Mouse (Mus musculus): Measurements from ENCODE around the gene Nf2. TPM values are rescaled to one million over a fixed set of nuclear protein-coding genes. Genes with fewer than 3 reads are reported as not detected.

The Nf2 gene
- polyA plus RNA-seq, 1 experiment from 2014 or later = 63.9 TPM

- Histone ChIP-seq H3K27me3 (ENCODE audit: control insufficient read depth, insufficient read depth, low read length) (no peaks in the 10 kb centered on the region), H3K4me3 (replicated peaks; ENCODE audit: low read length) (no peak overlapping the region), H3K27ac (no peak overlapping the region), H3K4me1 (replicated peaks; ENCODE audit: control insufficient read depth, insufficient read depth, low read length) (no peaks in the 10 kb centered on the region), H3K9me3 (ENCODE audit: control insufficient read depth, low read length) (no peaks in the 10 kb centered on the region), H3K36me3 (replicated peaks; ENCODE audit: control insufficient read depth, insufficient read depth) (peaks cover 76% of the 10 kb centered on the region), H3K4me2 (replicated peaks) (no peak overlapping the region), H3K9ac (no peak overlapping the region)
- ATAC-seq (ENCODE audit: low FRiP score) (no peak), DNase-seq (ENCODE audit: low spot score) (no peak)
- 87% methylated on average over 3 of the region's 3 CpGs for WGBS
Measured at GRCm38 (mm10) chr11:4780927-4781326, 68.4 kb downstream of the Nf2 start.

- H3K4me1 ChIP-seq (replicated peaks; ENCODE audit: control insufficient read depth, insufficient read depth, low read length) = 0 out of 2 replicates have a peak, but pooled peaks cover 3% of the 10 kb centered on the region
- ATAC-seq (ENCODE audit: low FRiP score) = no peak
- no peaks in the 10 kb centered on the region for H3K27me3 ChIP-seq (ENCODE audit: control insufficient read depth, insufficient read depth, low read length)
- peaks cover 29% of the 10 kb centered on the region for H3K36me3 ChIP-seq (replicated peaks; ENCODE audit: control insufficient read depth, insufficient read depth)
- H3K4me3 ChIP-seq (replicated peaks; ENCODE audit: low read length) = no peak overlapping the region
- no peak overlapping the region for H3K4me2 ChIP-seq (replicated peaks)
- DNase-seq (ENCODE audit: low spot score) = peak; percentile 71
- H3K27ac ChIP-seq = no peak overlapping the region
- H3K9me3 ChIP-seq (ENCODE audit: control insufficient read depth, low read length) = no peaks in the 10 kb centered on the region
- WGBS = 38% methylated on average over 3 of the region's 3 CpGs
- H3K9ac ChIP-seq = no peak overlapping the region
Measured at GRCm38 (mm10) chr11:4772925-4773324, 76.4 kb downstream of the Nf2 start.

GRCm38 (mm10) chr11:4771756-4772155 lies 77.6 kb downstream of the Nf2 start:
- WGBS = 63% methylated on average over 7 of the region's 7 CpGs
- Histone ChIP-seq H3K4me3 (replicated peaks; ENCODE audit: low read length) (no peak overlapping the region), H3K9ac (no peak overlapping the region), H3K9me3 (ENCODE audit: control insufficient read depth, low read length) (no peaks in the 10 kb centered on the region), H3K27me3 (ENCODE audit: control insufficient read depth, insufficient read depth, low read length) (no peaks in the 10 kb centered on the region), H3K36me3 (replicated peaks; ENCODE audit: control insufficient read depth, insufficient read depth) (peaks cover 32% of the 10 kb centered on the region), H3K27ac (no peak overlapping the region), H3K4me1 (replicated peaks; ENCODE audit: control insufficient read depth, insufficient read depth, low read length) (0 out of 2 replicates have a peak, but pooled peaks cover 3% of the 10 kb centered on the region), H3K4me2 (replicated peaks) (no peak overlapping the region)
- ATAC-seq (ENCODE audit: low FRiP score) (no peak), DNase-seq (ENCODE audit: low spot score) (no peak)

GRCm38 (mm10) chr11:4769881-4770280 lies 79.5 kb downstream of the Nf2 start:
- Histone ChIP-seq H3K4me3 (replicated peaks; ENCODE audit: low read length) (no peak overlapping the region), H3K4me2 (replicated peaks) (no peak overlapping the region), H3K9me3 (ENCODE audit: control insufficient read depth, low read length) (no peaks in the 10 kb centered on the region), H3K4me1 (replicated peaks; ENCODE audit: control insufficient read depth, insufficient read depth, low read length) (0 out of 2 replicates have a peak, but pooled peaks cover 3% of the 10 kb centered on the region), H3K36me3 (replicated peaks; ENCODE audit: control insufficient read depth, insufficient read depth) (peaks cover 24% of the 10 kb centered on the region), H3K9ac (no peak overlapping the region), H3K27me3 (ENCODE audit: control insufficient read depth, insufficient read depth, low read length) (no peaks in the 10 kb centered on the region), H3K27ac (no peak overlapping the region)
- no peak for DNase-seq (ENCODE audit: low spot score)
- 93% methylated on average over 6 of the region's 6 CpGs for WGBS
- ATAC-seq (ENCODE audit: low FRiP score) = no peak

- Histone ChIP-seq H3K27me3 (ENCODE audit: control insufficient read depth, insufficient read depth, low read length) (no peaks in the 10 kb centered on the region), H3K27ac (no peak overlapping the region), H3K4me1 (replicated peaks; ENCODE audit: control insufficient read depth, insufficient read depth, low read length) (0 out of 2 replicates have a peak, but pooled peaks cover 6% of the 10 kb centered on the region), H3K9ac (no peak overlapping the region), H3K4me3 (replicated peaks; ENCODE audit: low read length) (no peak overlapping the region), H3K4me2 (replicated peaks) (no peak overlapping the region), H3K9me3 (ENCODE audit: control insufficient read depth, low read length) (no peaks in the 10 kb centered on the region), H3K36me3 (replicated peaks; ENCODE audit: control insufficient read depth, insufficient read depth) (peaks cover 24% of the 10 kb centered on the region)
- ATAC-seq (ENCODE audit: low FRiP score) = no peak
- WGBS = 79% methylated on average over 7 of the region's 7 CpGs
- no peak for DNase-seq (ENCODE audit: low spot score)
Measured at GRCm38 (mm10) chr11:4769293-4769692, 80.0 kb downstream of the Nf2 start.

GRCm38 (mm10) chr11:4768399-4768798 lies 80.9 kb downstream of the Nf2 start:
- Histone ChIP-seq H3K27ac (no peak overlapping the region), H3K9ac (no peak overlapping the region), H3K36me3 (replicated peaks; ENCODE audit: control insufficient read depth, insufficient read depth) (peaks cover 24% of the 10 kb centered on the region), H3K27me3 (ENCODE audit: control insufficient read depth, insufficient read depth, low read length) (no peaks in the 10 kb centered on the region), H3K9me3 (ENCODE audit: control insufficient read depth, low read length) (no peaks in the 10 kb centered on the region), H3K4me1 (replicated peaks; ENCODE audit: control insufficient read depth, insufficient read depth, low read length) (peaks cover 9% of the 10 kb centered on the region; the same call in 1 of the 2 replicates), H3K4me3 (replicated peaks; ENCODE audit: low read length) (no peak overlapping the region), H3K4me2 (replicated peaks) (no peak overlapping the region)
- no peak for DNase-seq (ENCODE audit: low spot score)
- ATAC-seq (ENCODE audit: low FRiP score) = no peak
- WGBS = 89% methylated on average over 4 of the region's 4 CpGs

GRCm38 (mm10) chr11:4764476-4764875 lies 84.9 kb downstream of the Nf2 start:
- no peak overlapping the region for H3K27ac ChIP-seq
- no peaks in the 10 kb centered on the region for H3K9me3 ChIP-seq (ENCODE audit: control insufficient read depth, low read length)
- no peak overlapping the region for H3K4me2 ChIP-seq (replicated peaks)
- WGBS = 67% methylated on average over 5 of the region's 5 CpGs
- H3K4me3 ChIP-seq (replicated peaks; ENCODE audit: low read length) = no peak overlapping the region
- ATAC-seq (ENCODE audit: low FRiP score) (no peak; the same call in 1 of the 2 replicates), DNase-seq (ENCODE audit: low spot score) (no peak)
- peaks cover 39% of the 10 kb centered on the region for H3K4me1 ChIP-seq (replicated peaks; ENCODE audit: control insufficient read depth, insufficient read depth, low read length)
- H3K9ac ChIP-seq = no peak overlapping the region
- H3K36me3 ChIP-seq (replicated peaks; ENCODE audit: control insufficient read depth, insufficient read depth) = peaks cover 10% of the 10 kb centered on the region; the same call in 1 of the 2 replicates
- H3K27me3 ChIP-seq (ENCODE audit: control insufficient read depth, insufficient read depth, low read length) = no peaks in the 10 kb centered on the region

- Histone ChIP-seq H3K27ac (no peak overlapping the region), H3K9me3 (ENCODE audit: control insufficient read depth, low read length) (no peaks in the 10 kb centered on the region), H3K4me2 (replicated peaks) (no peak overlapping the region), H3K36me3 (replicated peaks; ENCODE audit: control insufficient read depth, insufficient read depth) (peaks cover 5% of the 10 kb centered on the region; the same call in 1 of the 2 replicates), H3K27me3 (ENCODE audit: control insufficient read depth, insufficient read depth, low read length) (no peaks in the 10 kb centered on the region), H3K4me3 (replicated peaks; ENCODE audit: low read length) (no peak overlapping the region), H3K4me1 (replicated peaks; ENCODE audit: control insufficient read depth, insufficient read depth, low read length) (peaks cover 39% of the 10 kb centered on the region), H3K9ac (no peak overlapping the region)
- ATAC-seq (ENCODE audit: low FRiP score) (no peak), DNase-seq (ENCODE audit: low spot score) (no peak)
- 25% methylated on average over 5 of the region's 5 CpGs for WGBS
Measured at GRCm38 (mm10) chr11:4763631-4764030, 85.7 kb downstream of the Nf2 start.

- Histone ChIP-seq H3K4me2 (replicated peaks) (no peak overlapping the region), H3K36me3 (replicated peaks; ENCODE audit: control insufficient read depth, insufficient read depth) (peaks cover 5% of the 10 kb centered on the region; the same call in 1 of the 2 replicates), H3K4me1 (replicated peaks; ENCODE audit: control insufficient read depth, insufficient read depth, low read length) (peaks cover 39% of the 10 kb centered on the region), H3K9ac (no peak overlapping the region), H3K9me3 (ENCODE audit: control insufficient read depth, low read length) (no peaks in the 10 kb centered on the region), H3K27me3 (ENCODE audit: control insufficient read depth, insufficient read depth, low read length) (no peaks in the 10 kb centered on the region), H3K4me3 (replicated peaks; ENCODE audit: low read length) (no peak overlapping the region), H3K27ac (peak overlapping the region; percentile 51)
- DNase-seq (ENCODE audit: low spot score) = no peak
- 15% methylated on average over 2 of the region's 2 CpGs for WGBS
- ATAC-seq (ENCODE audit: low FRiP score) = no peak
Measured at GRCm38 (mm10) chr11:4762511-4762910, 86.8 kb downstream of the Nf2 start.

GRCm38 (mm10) chr11:4761991-4762390 lies 87.3 kb downstream of the Nf2 start:
- no peaks in the 10 kb centered on the region for H3K27me3 ChIP-seq (ENCODE audit: control insufficient read depth, insufficient read depth, low read length)
- peaks cover 1% of the 10 kb centered on the region; the same call in 1 of the 2 replicates for H3K36me3 ChIP-seq (replicated peaks; ENCODE audit: control insufficient read depth, insufficient read depth)
- no peaks in the 10 kb centered on the region for H3K9me3 ChIP-seq (ENCODE audit: control insufficient read depth, low read length)
- peak; percentile 31; the same call in 1 of the 2 replicates for ATAC-seq (ENCODE audit: low FRiP score)
- WGBS = 5% methylated on average over 6 of the region's 6 CpGs
- H3K9ac ChIP-seq = no peak overlapping the region
- peak overlapping the region; percentile 51 for H3K27ac ChIP-seq
- no peak overlapping the region for H3K4me2 ChIP-seq (replicated peaks)
- DNase-seq (ENCODE audit: low spot score) = no peak
- H3K4me1 ChIP-seq (replicated peaks; ENCODE audit: control insufficient read depth, insufficient read depth, low read length) = peaks cover 39% of the 10 kb centered on the region
- H3K4me3 ChIP-seq (replicated peaks; ENCODE audit: low read length) = no peak overlapping the region

Data from hindbrain, embryonic 14.5 days (tissue).